Comparison of ENCODE assay signal across 7 mouse cellular contexts in the genomic region with DNA sequence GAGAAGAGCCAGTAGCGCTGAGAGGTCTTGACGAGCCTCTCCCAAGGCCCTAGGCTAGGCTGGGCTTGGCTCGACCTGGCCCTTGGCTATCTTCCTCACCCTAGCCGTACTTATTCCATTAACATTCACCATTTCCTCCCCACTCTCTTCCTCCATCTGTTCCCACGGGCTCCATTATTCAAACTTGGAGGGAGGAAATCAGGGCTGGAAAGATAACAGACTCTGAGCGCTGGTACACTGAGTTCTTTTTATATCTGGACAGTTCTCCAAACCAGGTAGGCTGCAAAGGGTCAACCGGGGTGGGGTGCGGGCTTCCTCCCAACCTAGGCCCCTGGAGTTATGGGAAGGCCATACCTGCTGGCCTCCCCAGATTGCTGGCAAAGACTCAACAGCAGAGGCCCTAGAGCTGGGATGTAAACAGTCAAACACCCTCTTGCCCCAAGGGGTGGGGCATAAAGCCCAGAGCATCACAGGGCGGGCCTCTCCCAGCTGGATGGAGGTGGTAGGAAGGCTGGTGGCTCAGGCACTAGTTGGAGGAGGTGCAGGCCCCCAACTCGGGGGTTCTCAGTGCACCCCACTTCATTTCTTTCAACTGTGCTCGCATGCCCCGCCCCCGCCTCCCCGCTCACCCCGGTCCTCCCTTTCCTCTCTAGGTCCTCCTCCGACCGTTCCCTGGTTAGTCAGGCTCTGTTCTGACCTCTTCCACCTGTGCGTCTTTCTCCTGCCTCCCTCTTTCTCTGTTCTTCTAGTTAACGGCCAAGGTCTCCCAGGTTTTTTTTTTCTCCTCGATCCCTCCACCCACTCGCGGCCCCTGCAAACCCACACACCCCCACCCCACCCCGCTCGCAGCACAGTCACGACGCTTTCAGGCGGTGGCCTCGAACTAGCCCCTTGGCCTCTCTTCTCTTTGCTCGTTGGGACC. TPM values are rescaled to one million over a fixed set of nuclear protein-coding genes. Genes with fewer than 3 reads are reported as not detected.
DNase-seq lines count a peak whose midpoint lies in the region; TF ChIP-seq lines count a peak whose summit lies in the region.

A gene (plus strand): TSS at position 146 of the 922 bp plus-strand sequence.

- intact Hi-C loops in gastrocnemius, postnatal 14 days (cut with DNase I; ENCODE audit: low total_unique reads), result no loop called here

- no peak for DNase-seq in ES-E14 (ENCODE audit: low read depth, low spot score)
- peak; percentile 59 for DNase-seq in gastrocnemius, postnatal 14 days
- peak; percentile 53 for DNase-seq in induced T-regulatory cell, adult 2 months (ENCODE audit: low read depth)
- peak; percentile 75 to 79 for DNase-seq in lung, adult 18-20 months
- no peak for DNase-seq in adipocyte (ENCODE audit: low spot score)

- no peak for TF ChIP-seq CTCF in bone marrow macrophage, adult 2 months (IDR thresholded peaks at IDR 0.05; ENCODE audit: low read depth, low read length)
- TF ChIP-seq CTCF in olfactory bulb, adult 2 months (IDR thresholded peaks at IDR 0.05; ENCODE audit: insufficient read depth, low read depth, low read length), result no peak

- peak within 1 kb of the TSS; percentile 31; the same call in 1 of the 2 replicates for H3K9ac ChIP-seq in ES-E14 (ENCODE audit: insufficient read depth, low read depth, low read length, poor library complexity, severe bottlenecking)

- no peaks in the 10 kb centered on the region for H3K9me3 ChIP-seq in ES-E14 (ENCODE audit: control insufficient read depth, insufficient read depth, low read depth, low read length)

- H3K36me3 ChIP-seq in ES-E14 (ENCODE audit: control insufficient read depth, insufficient read depth, low read length, poor library complexity, severe bottlenecking), result peaks cover 32% of the 10 kb centered on the region

- in situ Hi-C loops in ES-E14 (cut with MboI; ENCODE audit: low sequenced_read_pairs in 2 of 2, unreplicated experiment in 2 of 2), result no loop called here

- H3K4me3 ChIP-seq in ES-E14 (ENCODE audit: insufficient read depth in 1 of 2, low read depth in 1 of 2, low read length in 2 of 2, poor library complexity in 1 of 2, severe bottlenecking in 1 of 2), result peak within 1 kb of the TSS; percentile 51 to 56
- H3K4me3 ChIP-seq in bone marrow macrophage, adult 2 months (ENCODE audit: insufficient read depth, low read length), result peak within 1 kb of the TSS; percentile 62
- peak within 1 kb of the TSS; percentile 39 for H3K4me3 ChIP-seq in olfactory bulb, adult 2 months (ENCODE audit: insufficient read depth, low read depth, low read length)

- H3K4me1 ChIP-seq in ES-E14 (ENCODE audit: control insufficient read depth in 2 of 2, insufficient read depth in 2 of 2, low read length in 2 of 2, poor library complexity in 1 of 2), result peaks cover 0 to 16% of the 10 kb centered on the region in 2 experiments; a peak in 3 of 4 replicates
- peaks cover 16% of the 10 kb centered on the region for H3K4me1 ChIP-seq in bone marrow macrophage, adult 2 months (ENCODE audit: control insufficient read depth, insufficient read depth, low read length)
- peaks cover 20% of the 10 kb centered on the region for H3K4me1 ChIP-seq in olfactory bulb, adult 2 months (ENCODE audit: control insufficient read depth, insufficient read depth, low read length)

- H3K27ac ChIP-seq in ES-E14 (ENCODE audit: insufficient read depth, low read depth, low read length, poor library complexity, severe bottlenecking), result no peak within 1 kb of the TSS
- no peak within 1 kb of the TSS for H3K27ac ChIP-seq in bone marrow macrophage, adult 2 months (ENCODE audit: insufficient read depth, low read depth, low read length)
- no peak within 1 kb of the TSS for H3K27ac ChIP-seq in olfactory bulb, adult 2 months (ENCODE audit: insufficient read depth, low read depth, low read length)

- no peak for TF ChIP-seq POLR2A in bone marrow macrophage, adult 2 months (IDR thresholded peaks at IDR 0.05; ENCODE audit: borderline replicate concordance, low read depth, low read length)
- TF ChIP-seq POLR2A in olfactory bulb, adult 2 months (IDR thresholded peaks at IDR 0.05; ENCODE audit: insufficient read depth, low read depth, low read length), result no peak

- 24% methylated on average over 29 of the region's 29 CpGs for WGBS in olfactory bulb, adult 2 months

TF ChIP-seq in ES-E14, 5 proteins besides CTCF, POLR2A, EP300 and RAD21:
- no peak for TF ChIP-seq ZNF384 (IDR thresholded peaks at IDR 0.05; ENCODE audit: low read depth, low read length)
- TF ChIP-seq CHD2 (IDR thresholded peaks at IDR 0.05; ENCODE audit: low read depth, low read length), result no peak
- no peak for TF ChIP-seq MAFK (IDR thresholded peaks at IDR 0.05; ENCODE audit: insufficient read depth, low read depth, low read length)
- no peak for TF ChIP-seq ZC3H11A (IDR thresholded peaks at IDR 0.05; ENCODE audit: borderline replicate concordance, low read depth, low read length)
- TF ChIP-seq HCFC1 (IDR thresholded peaks at IDR 0.05; ENCODE audit: borderline replicate concordance, insufficient read depth, low read length), result no peak

RNA-seq across cellular contexts. Expression of the gene that starts here (rescaled TPM):
- total RNA-seq in ES-E14 (2012; rRNA removed), result 1.7 and 2.3 TPM in 2 replicates
- polyA plus RNA-seq in bone marrow macrophage, adult 2 months (2012; ENCODE audit: insufficient read depth, insufficient read length, missing spikeins), result 59.1 and 61.2 TPM in 2 replicates
- 1 to 10 TPM; 2.2 to 2.4 TPM for total RNA-seq in gastrocnemius, postnatal 14 days (2021)
- not detected in 2 replicates for polyA plus RNA-seq in olfactory bulb, adult 2 months (2012; ENCODE audit: insufficient read depth, insufficient read length, low replicate concordance, missing spikeins)

Comparison
In these comparisons a context has a peak if more than half of its experiments do, and no peak if none do; other contexts are left out.
1. RNA of the gene that starts here (polyA plus RNA-seq): 59.1 to 61.2 TPM in bone marrow macrophage, adult 2 months; not detected in olfactory bulb, adult 2 months; every median in the first group is over 10 times any median in the second.
2. DNase-seq: peak in gastrocnemius, postnatal 14 days (single experiment), induced T-regulatory cell, adult 2 months (single experiment) and lung, adult 18-20 months (2 of 2); none in ES-E14 (single experiment) and adipocyte (single experiment).
3. Peak in every context shown above with its lines, with median percentiles within 50 percentile points of each other: H3K4me3 ChIP-seq.